Mouse (Mus musculus) fat pad, adult 2 months (tissue): ENCODE results near the gene Pim1.
"Not testable (repeated sequence)": the region's sequence is repeated elsewhere in the genome, so short reads cannot be mapped to it uniquely, and the experiment has no call there.

ENCODE experiments used
- DNase-seq: peaks from one replicate; pipeline ENCODE4 v3.0.0-alpha.2; 2011; ENCODE audit warnings: low read depth, low spot score; ENCODE audit errors: extremely low read depth

Gene Pim1

DNA sequence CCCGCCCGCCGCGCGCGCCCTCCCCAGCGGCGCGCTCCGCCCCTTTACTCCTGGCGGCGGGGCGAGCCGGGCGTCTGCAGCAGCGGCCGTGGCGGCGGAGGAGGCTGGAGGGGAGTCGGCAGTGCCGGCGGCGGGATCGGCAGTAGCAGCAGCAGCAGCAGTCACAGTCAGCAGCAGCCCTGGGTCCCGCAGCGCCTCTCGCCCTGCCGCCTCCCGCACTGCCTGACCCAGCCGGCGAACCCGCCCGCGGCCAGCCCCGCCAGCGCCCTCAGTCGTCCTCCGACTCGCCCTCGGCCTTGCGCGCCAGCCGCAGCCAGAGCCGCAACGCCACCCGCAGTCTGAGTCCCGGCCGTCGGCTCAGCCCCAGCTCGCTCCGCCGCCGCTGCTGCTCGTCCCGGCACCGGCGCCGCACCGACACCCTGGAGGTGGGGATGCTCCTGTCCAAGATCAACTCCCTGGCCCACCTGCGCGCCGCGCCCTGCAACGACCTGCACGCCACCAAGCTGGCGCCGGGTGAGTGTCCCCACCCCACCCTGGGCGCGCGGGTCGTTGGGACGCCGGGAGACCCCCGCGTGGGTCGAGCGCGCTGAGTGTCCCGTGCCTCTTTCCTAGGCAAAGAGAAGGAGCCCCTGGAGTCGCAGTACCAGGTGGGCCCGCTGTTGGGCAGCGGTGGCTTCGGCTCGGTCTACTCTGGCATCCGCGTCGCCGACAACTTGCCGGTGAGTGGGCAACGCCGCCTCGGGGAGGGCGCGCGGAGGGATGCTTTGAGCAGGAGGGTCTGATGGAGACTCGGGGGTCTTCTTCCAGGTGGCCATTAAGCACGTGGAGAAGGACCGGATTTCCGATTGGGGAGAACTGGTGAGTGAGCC, at the start of gene Pim1:
Pim1 (plus strand) TSS at position 41 of the 869 bp plus-strand sequence.
- DNase-seq: no peak

DNA sequence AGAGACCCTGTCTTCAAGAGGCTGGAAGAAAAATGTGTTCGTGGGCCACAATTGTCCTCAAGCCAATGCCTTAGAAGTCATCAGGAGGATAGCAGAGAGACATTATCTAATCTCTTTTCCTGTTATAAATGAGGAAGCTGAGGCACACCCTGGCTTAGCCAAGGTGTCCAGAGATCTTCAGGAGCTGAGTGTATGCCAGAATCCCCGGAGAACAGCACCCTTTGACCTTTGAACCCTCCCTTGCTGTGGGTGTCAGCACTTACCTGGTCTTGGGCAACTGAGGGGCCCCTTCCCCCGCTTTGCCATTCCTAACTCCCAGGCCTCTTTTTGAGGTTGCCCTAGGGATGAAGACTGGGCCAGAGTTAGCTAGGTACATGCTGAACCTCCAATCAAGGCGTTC, 49.0 kb upstream of the Pim1 start:
- DNase-seq: no peak

GRCm38 (mm10) chr17:29442131-29442557, 48.4 kb upstream of the Pim1 start:
- DNase-seq: peak; percentile 31

DNA sequence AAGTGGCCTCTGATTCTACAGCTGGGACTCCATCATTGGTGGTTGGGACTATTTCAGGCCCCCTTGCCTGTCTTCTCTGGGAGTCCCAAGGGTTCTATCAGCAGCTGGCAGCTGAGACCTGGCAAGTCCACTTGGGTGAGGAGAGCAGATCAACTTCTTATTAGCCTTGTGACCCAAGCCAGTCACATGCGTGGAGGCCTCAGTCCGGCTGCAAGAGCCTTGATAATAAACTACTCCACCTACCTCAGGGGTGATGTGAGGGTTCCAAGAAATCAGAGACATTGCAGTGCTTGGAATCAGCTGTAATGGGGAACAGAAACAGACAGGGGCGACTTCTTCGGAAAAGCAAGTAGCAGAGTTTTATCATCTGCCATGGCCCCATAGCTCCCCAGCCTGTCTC, 46.8 kb upstream of the Pim1 start:
- no peak for DNase-seq

DNA sequence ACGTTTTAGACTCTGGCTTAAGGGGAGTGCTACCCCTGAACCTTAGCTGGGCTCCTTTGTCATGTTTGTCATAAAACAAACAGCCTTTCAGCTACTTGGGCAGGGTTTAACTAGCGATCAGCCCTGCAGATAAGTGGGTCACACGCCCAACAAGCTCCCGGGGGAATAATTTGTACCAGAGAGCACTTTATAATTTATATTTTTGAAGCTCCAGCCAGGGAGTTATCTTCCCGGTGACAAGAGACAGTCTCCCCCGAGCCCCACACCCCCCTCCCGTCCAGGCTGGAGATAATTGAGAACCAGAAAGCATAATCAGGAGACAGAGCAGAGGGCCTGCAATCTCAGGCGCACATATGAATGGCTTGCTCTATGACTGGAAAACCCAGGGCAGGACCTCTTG, 45.5 kb upstream of the Pim1 start:
- no peak for DNase-seq

DNA sequence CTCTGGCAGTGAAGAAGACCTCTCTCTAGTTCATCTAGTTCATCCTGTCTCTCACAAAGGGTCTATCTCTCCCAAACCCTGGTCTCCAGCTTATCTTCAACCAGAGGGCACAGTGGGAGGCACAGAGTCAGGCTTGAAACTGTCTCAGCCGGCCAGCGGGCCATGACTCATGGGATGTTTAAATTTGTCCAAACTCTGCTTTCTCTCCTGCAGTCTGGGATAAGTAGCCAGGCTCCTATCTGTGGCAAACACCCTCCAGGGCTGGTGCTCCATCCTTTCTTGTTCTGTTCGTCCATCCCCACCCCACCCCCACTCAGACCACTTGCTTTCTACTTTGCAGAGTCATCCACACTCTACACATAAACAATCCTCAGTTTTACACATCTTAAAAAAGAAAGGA, 43.2 kb upstream of the Pim1 start:
- DNase-seq: no peak

DNA sequence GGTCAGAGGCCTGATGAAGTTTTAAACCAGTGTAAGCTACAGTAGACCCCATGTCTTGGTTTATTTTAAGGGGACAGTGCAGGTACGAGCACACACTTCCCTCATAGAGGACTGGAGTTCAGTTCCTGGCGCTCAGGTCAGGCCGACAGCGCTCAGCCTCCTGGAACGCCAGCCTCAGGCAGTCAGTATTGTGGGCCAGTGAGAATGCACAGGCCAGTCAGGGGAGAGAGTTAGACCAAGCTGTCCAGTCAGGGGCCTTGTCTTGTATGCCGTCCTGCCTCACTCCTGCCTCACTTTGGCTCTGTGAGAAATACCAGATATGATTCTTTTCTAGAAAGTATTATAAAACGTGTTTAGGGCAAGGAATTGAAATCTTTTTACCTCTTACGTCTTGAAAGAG, 42.5 kb upstream of the Pim1 start:
- no peak for DNase-seq

DNA sequence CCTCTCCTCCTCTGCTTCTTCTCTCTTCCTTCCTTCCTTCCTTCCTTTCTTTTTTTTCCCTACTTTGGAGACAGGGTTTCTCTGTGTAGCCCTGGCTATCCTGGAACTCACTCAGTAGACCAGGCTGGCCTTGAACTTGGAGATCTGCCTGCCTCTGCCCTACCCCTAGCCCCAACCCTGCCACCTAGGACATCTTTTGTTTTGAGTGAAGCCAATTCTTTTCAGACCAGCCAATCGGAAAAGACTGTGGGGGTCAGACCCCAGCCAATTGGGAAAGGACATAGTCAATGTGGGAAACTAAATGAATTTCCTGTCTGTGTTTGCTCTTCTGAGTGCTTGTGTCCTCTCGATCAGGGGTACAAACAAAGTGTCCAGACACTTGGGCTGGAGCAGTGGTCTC, 42.0 kb upstream of the Pim1 start:
- no peak for DNase-seq

DNA sequence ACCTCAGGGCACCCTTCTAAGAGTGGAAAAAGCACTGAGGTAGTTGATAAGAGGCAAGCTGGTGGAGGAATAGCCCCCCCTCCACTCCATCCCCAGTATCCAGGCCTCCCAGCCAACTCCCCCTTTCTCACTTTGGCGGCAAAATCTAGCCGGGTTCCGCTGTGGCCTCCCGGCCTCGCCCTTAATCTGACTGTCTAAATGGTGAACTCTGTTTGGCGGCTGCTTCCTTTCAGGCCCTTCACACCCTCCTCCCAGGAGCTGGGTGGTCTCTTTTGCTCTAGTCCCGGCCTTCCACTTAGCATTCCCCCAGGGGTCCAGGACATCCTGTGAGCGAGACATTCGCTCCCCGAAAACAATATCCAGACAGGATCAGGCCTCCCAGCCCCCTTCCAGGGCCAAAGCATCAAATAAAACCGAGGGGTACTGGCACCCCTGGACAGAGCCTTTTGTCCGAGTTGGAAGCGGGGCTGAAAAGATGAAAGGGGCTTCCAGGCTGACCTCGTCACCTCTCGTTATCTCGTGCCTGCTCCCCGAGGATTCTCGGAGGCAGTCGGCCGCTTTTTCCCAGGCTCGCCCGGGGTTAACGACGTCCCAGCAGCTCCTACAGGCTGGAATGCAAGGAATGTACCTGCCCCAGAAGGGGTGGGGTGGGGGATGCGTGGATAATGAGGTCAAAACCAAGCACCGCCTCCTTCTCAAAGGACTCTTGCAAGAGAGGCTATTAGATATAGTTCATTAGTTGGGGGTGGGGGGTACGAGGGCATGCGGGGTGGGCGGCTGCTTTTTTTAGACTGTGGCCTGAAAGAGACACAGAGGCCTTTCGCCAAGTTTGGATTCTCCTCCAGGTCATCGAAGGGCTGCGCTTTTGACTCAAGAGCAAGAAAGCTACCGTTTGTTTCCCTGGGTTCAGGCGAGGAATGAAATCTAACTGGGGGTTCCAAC, 39.4 kb upstream of the Pim1 start:
- DNase-seq: no peak

DNA sequence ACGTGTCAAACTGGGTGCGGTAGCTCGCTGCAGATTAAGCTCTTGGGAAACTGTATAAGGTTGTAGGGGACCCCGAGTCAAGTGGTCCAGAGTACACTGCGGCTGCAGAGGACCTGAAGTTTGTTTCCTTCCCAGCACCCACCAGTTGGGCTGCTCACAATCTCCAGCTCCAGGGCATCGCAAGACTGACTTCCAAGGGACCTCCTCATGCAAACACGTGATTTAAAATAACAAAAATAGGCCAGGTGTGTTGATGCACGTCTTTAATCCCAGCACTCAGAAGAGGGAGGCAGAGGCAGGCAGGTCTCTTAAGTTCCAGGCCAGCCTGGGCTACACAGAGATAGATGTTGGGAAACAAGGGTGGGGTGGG, 38.7 kb upstream of the Pim1 start:
- DNase-seq: no peak

GRCm38 (mm10) chr17:29454119-29454518, 36.4 kb upstream of the Pim1 start:
- DNase-seq: not testable (repeated sequence)

GRCm38 (mm10) chr17:29455411-29456120, 35.0 kb upstream of the Pim1 start:
- no peak for DNase-seq

- no peak for DNase-seq
Measured at GRCm38 (mm10) chr17:29456476-29456875, 34.1 kb upstream of the Pim1 start.

DNA sequence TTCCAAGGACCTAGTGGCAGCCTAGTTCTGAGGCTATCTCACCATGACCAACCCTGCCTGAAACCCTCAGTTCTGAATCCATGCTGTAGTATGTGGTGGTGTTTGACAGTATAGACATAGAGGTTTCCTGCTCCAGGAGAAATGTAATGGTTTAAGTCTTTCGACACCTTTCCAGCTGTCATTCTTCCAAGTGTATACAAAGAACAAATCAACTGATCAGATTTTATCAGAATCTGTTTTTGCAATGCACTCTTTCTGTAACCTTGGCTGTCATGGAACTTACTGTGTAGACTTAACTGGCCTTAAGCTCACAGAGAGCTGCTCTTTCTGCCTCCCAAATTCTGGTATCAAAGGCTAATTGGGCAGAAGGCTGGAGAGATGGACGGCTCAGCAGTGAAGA, 33.6 kb upstream of the Pim1 start:
- peak; percentile 47 for DNase-seq

DNA sequence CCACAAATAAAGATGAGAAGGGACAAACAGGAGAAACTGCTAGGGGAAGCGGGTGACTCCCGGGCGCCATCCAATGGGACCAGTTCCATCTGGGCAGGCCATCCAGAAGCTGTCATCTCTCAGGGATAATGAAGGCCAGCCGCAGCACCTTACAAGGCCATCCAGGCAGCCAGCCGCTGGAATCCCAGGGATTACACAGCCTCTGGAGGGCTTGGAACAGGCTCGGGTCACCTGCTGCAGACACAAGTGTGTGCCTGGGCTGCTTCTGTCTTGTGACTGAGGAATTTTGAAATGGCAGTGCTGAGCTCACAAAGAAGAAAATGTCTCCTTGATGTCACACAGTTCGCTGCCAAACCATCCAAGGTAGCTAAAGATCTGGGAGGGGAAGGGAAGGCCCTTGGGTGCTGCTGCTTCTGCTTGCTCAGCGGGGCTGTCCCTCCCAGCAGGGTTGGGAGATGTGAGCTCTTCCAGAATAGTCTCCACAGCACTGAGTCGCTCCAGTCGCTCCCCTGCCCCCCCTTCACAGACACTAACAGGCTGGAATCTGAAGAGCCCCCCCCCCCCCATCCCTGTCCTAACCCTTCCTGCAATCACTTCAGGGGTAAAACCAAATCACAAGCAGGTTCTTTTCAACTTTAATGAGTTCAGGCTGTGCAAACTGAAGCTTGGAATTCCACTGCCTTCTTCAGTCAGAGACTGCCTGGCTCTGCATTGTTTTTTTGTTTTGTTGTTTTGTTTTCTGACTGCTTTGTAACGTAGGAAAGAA, 32.6 kb upstream of the Pim1 start:
- peak; percentile 21 for DNase-seq

GRCm38 (mm10) chr17:29459321-29460118, 31.0 kb upstream of the Pim1 start:
- DNase-seq: no peak

DNA sequence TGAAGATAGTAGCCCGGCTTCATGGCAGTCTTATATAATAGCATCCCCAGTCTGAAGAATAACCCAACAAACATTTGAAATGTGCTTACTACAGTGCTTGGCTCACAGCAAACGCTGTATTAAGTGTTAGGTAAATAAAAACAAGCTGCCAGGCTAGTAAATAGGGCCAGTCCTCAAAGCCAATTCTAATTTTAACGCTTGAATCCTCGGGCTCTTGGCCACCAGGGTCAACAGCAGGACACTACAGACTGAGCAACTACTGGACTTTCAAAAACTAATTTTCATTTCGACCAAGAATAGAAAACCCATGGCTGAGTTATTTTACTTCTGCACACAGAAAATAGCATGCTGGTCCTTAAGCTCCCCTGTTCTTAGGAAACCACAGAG, 30.4 kb upstream of the Pim1 start:
- DNase-seq: no peak

GRCm38 (mm10) chr17:29463627-29464026, 26.9 kb upstream of the Pim1 start:
- DNase-seq: no peak

GRCm38 (mm10) chr17:29464068-29464467, 26.5 kb upstream of the Pim1 start:
- DNase-seq: no peak
